Mouse (Mus musculus): ENCODE results near the gene Dclk3.

Gene Dclk3

GRCm38 (mm10) chr9:111438904-111439835 is at the start of gene Dclk3:
Gene Dclk3, plus strand, starts transcription at chr9:111439081.
- DNase-seq (ENCODE audit: extremely low read depth, insufficient read length, low spot score), result no peak

DNA sequence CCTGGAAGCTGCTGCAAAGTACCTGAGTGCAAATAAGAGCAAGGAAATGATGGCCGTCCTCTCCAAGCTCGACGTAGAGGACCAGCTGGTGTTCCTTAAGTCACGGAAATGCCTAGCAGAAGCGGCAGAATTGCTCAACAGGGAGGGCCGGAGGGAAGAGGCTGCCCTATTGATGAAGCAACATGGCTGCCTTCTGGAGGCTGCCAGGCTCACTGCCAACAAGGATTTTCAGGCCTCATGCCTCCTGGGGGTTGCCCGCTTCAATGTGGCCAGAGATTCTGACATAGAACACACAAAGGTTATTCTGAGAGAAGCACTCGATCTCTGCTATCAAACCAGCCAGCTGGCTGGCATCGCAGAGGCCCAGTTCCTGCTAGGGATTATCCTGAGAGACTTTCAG is 48.9 kb upstream of the Dclk3 start:
- DNase-seq (ENCODE audit: extremely low read depth, insufficient read length, low spot score), result no peak

DNA sequence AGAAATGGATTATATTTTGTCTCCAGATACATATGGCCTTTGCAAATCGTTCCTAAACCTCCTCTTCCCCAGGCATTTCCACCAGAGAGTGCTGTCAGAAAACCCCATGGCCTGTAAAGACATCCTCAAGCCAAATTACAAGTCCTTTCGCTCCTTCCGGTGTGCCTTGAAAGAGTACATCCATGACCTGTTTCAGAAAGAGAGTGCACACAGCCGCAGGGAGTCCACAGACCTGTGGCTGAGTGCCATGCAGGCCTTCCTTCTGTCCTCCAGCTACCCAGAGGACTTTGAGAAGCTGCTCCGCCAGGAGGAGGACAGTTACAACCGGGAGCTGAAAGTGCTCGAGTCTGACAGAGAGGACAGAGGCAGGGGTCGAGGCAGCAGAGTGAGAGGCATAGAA is 47.8 kb upstream of the Dclk3 start:
- no peak for DNase-seq (ENCODE audit: extremely low read depth, insufficient read length, low spot score)

DNA sequence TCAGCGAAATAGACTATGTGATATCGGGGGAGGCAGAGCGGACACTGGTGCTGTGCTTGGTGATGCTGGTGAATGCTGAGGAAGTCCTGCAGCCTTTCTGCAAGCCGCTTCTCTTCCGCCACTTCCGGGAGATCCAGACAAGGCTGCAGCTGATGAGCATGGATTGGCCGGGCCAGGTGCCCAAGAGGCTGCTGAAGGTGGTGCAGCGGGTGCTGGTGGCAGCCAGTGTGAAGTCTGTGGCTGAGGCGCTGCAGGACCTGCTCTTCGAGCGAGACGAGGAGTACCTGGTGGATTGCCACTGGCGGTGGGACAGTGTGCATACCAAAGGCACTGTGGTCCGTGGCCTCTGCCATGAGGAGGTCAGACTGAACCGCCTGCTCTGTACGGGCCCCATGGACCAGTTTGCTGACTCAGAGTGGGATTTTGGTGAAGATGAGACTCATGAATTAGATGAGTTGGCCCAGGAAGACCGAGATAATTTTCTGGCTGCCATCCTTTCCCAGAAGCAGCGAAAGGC is 46.9 kb upstream of the Dclk3 start:
- DNase-seq (ENCODE audit: extremely low read depth, insufficient read length, low spot score), result no peak

DNA sequence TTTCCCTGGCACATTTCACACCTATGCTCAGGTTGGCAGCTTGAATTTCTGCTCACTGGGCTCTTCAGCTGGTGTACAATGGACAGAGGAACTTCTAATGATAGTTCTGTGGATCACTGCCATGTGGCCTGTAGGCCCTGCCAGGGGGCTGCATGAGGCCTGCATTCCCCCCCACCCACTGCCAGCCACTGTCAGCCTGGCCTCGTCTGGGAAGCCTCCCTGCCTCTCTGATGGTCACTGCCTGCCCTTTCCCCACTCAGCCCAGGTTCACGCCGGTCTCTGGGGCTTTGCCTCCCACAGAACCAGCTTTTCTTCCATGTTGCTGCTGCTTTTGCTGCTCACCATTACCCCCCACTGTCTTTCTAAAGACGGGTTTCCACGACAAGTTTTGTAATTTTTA is 43.6 kb upstream of the Dclk3 start:
- DNase-seq (ENCODE audit: extremely low read depth, insufficient read length, low spot score), result no peak

- DNase-seq (ENCODE audit: extremely low read depth, insufficient read length, low spot score), result no peak
Measured at GRCm38 (mm10) chr9:111398059-111398458, 40.8 kb upstream of the Dclk3 start.

DNA sequence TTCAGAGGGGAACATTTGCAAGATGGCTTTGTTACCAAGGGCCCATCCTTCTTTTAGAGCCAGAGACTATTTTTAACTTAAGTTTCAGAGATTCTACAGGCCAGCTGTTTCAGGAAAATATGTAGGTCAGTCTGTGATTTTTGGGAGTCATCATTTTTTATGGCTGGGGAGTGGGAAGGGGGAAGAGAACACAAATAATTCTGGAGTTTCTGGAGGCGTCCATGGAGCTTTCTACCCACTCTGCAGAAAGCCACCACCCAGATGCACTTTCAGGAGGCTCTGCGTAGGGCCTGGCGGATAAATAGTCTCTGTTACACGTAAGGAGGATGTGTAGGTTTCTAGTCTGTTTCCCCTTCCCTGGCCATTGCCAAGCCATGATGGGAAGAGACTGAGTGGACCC is 38.8 kb upstream of the Dclk3 start:
- DNase-seq (ENCODE audit: extremely low read depth, insufficient read length, low spot score), result no peak

- DNase-seq (ENCODE audit: extremely low read depth, insufficient read length, low spot score), result no peak
Measured at GRCm38 (mm10) chr9:111403159-111403558, 35.7 kb upstream of the Dclk3 start.

DNA sequence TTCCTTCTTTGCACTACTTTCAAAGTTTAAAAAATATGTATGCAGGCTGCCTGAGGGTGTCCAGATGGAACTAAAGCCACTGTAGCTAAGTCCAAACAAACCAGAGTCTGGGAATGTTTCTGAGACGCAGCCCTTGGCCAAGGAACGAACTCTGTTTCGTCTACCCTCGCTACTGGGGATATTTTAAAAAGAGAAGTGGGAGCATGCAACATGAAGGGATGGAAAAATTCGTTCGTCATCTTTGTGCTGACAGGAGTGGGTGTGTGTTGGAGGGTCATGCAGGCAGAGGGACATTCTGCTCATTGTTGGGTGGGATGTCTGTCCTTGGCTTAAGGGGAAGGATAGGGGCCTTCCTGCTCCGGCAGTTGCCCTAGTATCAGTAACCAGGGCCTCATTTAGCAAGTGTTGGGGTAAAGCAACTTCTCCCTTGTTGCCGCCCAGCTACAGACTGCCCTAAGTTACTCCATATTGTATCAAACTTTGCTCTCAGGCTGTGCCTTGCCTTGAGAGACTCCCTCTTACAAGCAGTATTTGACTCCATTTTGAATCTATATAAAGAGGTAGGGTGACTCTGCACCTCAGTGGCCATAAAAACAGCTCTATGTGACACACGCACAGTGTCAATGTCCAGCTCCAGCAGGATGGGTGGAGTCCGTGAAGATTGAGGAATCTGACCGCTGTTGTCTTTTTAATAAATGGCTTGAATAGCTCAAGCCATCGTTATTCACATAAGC is 34.4 kb upstream of the Dclk3 start:
- DNase-seq (ENCODE audit: extremely low read depth, insufficient read length, low spot score), result no peak

GRCm38 (mm10) chr9:111405080-111405428 is 33.8 kb upstream of the Dclk3 start:
- no peak for DNase-seq (ENCODE audit: extremely low read depth, insufficient read length, low spot score)

DNA sequence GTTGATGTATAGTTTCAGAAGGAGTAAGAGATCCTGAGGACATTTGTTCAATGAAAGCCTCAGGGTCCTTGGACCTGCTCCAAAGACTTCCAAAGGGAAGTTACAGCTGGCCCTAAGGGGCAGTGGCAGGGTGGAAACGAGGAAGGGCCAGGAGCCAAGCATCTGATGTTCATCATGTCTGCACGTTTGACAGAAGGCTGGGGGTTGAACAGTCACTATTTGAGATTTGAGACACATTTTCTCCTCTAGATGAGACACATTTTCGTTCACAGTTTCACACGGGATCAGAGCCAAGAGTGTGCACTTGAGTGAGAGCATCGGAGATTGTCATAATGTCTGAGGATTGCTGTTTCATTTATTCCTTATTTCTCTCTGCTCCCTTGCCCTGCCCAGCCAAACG is 30.9 kb upstream of the Dclk3 start:
- DNase-seq (ENCODE audit: extremely low read depth, insufficient read length, low spot score), result no peak

DNA sequence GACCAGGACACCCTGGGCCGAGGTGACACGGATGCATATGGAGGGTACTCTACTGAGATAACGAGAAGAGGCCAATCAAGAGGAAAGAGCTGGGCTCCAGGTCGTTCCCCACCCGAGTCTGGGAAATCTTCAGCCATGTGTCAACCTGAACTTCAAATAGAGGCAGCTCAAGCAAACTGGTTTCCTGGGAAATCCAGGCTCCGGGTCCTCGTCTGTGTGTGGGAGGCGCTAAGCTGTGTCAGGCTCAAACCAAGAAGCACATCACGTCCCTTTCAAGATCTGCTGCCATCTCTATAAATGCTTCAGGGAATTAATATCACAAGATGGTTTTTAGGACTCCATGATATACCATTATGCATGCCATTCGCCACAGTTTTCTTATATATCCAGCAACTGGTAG is 30.5 kb upstream of the Dclk3 start:
- no peak for DNase-seq (ENCODE audit: extremely low read depth, insufficient read length, low spot score)

GRCm38 (mm10) chr9:111412471-111413160 is 26.3 kb upstream of the Dclk3 start:
- no peak for DNase-seq (ENCODE audit: extremely low read depth, insufficient read length, low spot score)

DNA sequence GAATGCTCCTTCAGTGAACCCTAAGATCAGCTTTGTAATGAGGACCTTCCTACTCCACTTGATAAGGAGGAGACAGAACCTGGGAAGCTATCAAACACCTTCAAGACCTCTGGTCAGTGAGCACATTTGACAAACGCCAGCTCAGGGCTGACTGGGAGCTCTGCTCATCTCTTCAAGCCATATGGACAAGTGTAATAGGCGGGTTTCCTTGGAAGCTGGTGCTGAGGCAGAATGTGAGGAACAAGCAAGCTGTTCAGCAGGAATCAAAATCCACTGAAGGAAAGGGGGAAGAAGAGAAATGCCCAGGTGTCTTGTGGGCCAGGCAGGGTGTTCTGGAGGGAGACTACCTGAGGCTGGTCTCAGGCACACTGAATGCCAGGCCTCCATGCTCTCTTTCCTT is 17.0 kb upstream of the Dclk3 start:
- DNase-seq (ENCODE audit: extremely low read depth, insufficient read length, low spot score), result no peak

DNA sequence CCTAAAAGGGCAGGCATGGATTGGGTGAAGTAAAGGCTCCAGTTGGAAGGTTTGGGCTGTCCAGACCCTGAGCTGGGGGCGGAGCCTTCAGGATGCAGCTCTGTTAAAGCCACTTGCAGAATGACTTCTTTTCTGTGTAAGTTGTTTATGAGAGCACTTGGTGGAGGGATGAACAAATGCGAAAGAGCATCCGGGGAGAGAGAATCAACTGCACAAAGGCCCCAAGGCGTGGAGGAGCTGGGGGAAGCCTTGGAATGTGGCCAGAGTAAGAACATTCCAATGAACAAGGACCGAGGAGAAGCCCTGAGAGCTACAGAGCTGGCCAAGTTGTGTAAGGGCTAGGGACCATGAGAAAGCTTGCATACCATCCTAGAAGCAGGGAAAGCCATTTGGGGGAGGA is 16.3 kb upstream of the Dclk3 start:
- DNase-seq (ENCODE audit: extremely low read depth, insufficient read length, low spot score), result no peak

GRCm38 (mm10) chr9:111425113-111425512 is 13.8 kb upstream of the Dclk3 start:
- no peak for DNase-seq (ENCODE audit: extremely low read depth, insufficient read length, low spot score)

DNA sequence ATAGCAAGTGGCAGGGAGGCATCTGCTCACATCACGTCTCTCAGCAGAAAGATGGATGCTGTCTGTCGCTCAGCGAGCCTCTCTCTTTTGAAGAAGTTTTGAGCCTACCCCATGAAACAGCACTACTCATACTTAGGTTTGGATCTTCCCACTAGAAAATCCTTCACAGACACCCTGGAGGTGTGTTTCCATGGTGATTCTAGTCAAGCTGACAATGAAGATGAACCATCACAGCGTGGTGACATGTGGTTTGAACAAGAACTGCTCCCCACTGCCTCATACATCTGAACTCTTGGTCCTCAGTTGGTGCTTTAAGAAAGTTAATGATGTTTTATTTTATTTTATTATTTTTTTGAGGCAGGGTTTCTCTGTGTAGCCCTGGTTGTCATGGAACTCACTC is 12.9 kb upstream of the Dclk3 start:
- no peak for DNase-seq (ENCODE audit: extremely low read depth, insufficient read length, low spot score)

DNA sequence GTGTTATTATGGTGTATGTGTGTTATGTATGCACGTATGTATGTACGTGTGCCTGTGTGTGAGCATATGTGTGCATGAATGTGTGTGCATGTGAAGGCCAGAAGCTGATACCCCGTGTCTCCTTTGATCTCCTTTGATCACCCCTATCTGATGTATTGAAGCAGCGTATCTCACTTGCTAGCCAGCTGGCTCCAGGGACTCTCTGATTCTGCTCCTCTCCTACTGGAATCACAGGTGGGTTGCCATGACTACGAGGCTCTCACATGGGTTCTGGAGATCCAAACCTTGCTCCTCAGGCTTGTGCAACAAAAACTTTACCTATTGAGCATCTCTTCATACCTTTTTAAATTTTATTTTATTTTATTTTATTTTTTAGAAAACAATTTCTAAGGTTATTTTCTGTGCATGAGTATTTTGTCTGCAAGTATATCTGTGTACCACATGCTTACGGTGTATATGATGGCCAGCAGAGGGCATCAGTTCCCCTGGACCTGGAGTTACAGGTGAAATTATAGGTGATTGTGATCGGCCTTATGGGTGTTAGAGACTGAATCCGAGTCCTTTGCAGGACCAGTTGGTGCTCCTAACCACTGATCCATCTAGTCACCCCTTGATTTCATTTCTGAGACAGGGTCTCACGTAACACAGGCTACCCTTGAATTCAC is 10.9 kb upstream of the Dclk3 start:
- DNase-seq (ENCODE audit: extremely low read depth, insufficient read length, low spot score), result no peak

GRCm38 (mm10) chr9:111428698-111429362 is 10.1 kb upstream of the Dclk3 start:
- DNase-seq (ENCODE audit: extremely low read depth, insufficient read length, low spot score), result no peak

DNA sequence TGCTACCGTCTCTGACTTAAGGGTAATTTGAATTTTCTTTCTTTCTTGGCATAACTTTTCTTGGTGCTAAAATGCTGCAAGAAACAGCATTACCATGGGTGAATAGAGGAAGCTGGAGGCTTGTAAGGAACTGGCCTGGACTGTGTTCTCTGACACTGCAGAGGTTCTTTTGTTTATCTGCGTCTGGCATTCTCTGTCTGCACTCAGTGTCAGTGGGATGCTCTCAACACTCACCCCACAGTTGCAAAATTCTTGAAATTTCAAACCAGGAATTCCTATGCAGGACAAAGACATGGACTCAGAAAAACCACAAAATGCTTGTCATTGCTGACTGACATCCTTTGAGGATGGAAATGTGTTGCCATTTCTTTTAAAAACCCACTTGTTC is 9.5 kb upstream of the Dclk3 start:
- DNase-seq (ENCODE audit: extremely low read depth, insufficient read length, low spot score), result no peak
